Mouse (Mus musculus) brain, embryonic 18.5 days (tissue): Measurements from ENCODE around the gene Ap3b1.

Experiments
- DNase-seq: peaks from one replicate; pipeline ENCODE4 v3.0.0-alpha.2; 2012; ENCODE audit warnings: low read depth, low spot score

The Ap3b1 gene

DNA sequence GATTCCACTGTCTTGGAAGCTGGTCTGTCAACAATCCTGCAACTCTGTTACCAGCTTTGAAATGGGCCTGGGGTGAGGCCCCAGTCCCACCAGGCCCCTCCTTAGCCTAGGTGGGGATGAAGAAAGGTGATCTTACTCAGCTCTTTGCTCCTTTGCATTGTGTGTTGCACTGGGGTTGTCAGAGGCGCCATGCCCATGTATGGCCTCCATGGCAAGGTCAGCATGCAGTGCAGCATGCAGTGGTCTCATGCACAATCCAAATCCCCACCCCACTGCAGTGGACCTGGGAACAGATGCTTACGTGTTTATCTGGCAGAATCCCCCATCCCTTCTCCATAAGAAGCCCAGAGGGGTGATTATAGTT lies 218.4 kb downstream of the Ap3b1 start:
- no peak for DNase-seq

DNA sequence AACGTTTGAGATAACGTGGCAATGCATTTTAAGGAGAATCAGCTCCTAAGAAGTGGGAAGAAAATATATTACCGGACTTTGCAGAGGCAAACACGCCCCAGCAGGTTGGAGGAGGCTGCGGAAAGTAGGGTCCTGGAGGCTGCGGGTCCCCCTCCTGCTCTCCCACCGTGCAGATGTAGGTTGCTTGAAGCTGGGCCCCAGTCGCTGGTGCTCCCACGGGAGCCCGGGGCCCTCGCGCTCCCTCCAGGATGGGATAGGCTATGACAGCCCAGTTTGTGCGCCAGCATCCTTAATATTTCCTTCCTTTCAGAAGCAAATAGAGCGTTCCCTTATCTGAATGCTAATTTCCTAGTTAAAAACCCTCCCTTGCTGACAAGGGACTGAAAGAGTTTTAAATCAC lies 236.5 kb downstream of the Ap3b1 start:
- DNase-seq, result no peak

DNA sequence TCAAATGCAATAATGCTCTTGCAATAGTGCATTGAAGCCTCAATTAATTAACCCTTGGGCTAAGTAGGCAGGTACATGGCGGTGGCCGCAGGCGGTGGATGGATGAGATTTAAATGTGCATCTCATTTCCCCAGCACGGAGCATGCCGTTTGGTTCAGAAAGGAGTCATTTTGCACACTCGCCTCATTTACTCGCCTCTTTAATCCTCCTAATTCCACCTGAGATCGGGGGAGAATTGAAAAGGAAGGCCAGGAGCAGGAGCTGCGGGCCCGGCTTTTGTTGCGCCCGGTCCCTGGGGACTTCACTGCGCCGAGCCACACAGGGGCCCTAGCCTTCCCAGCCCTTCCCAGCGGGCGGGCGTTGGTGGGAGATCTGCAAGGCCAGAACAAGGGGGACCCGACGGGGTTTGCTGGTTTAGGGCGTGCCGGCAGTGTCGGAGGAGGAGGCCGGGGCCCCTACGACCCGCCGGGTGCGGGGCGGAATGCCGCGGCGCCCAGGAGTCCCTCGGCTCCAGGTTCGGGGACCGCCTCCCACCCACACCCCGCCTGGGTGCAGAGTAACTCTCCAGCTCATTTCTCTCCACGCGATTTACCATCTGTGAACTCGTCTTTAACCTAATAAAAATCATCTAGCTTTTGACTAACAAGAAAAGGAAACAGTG lies 237.1 kb downstream of the Ap3b1 start:
- DNase-seq, result no peak

DNA sequence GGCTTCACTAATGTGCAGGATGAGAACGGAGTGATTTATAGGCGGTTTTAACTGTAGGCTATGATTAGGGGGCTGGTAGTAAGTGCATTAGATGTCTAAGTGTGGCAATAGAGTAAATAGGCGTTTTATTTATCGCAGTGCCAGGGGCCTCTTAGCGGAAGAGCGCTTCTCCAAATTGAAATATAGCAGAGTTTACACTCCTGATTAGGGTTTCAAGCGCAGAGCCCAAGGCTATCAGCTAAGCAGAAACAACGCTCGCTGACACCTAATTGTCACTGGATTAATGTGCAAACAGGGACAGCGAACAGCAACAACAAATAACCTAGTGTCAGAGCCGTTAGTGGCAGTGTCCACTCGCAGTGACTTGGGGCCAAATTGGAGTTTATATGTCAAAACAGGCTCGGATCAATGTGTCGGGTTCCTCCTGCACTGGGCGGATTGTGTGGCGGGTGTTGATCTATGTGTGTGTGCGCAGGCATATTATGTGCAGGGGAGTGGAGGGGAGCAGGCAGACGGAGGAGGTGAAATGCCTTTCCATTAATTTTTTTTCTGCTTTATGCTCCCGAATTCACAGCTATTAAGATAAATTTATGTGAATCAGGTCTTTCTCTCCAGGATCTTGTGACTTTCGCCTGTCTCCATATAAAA lies 237.8 kb downstream of the Ap3b1 start:
- DNase-seq, result no peak

DNA sequence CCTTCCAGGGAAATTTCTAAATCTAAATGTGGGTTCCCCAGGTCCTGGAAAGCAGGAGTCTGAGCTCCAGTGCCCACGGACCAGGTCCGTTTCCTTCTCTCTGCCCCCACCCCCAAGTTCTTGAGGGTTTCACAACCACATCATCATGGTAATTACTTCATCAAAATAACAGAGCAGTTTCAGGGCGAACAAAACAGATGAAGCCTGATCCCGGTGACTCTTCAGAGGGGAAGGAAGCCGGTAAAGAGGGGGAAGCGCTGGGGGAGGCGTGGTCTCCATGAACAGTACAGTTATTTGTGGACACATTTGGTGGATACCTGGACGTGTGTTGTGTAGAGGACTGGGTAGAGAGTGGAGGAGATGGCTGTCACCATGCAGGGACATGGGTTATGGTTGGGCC lies 241.0 kb downstream of the Ap3b1 start:
- no peak for DNase-seq

DNA sequence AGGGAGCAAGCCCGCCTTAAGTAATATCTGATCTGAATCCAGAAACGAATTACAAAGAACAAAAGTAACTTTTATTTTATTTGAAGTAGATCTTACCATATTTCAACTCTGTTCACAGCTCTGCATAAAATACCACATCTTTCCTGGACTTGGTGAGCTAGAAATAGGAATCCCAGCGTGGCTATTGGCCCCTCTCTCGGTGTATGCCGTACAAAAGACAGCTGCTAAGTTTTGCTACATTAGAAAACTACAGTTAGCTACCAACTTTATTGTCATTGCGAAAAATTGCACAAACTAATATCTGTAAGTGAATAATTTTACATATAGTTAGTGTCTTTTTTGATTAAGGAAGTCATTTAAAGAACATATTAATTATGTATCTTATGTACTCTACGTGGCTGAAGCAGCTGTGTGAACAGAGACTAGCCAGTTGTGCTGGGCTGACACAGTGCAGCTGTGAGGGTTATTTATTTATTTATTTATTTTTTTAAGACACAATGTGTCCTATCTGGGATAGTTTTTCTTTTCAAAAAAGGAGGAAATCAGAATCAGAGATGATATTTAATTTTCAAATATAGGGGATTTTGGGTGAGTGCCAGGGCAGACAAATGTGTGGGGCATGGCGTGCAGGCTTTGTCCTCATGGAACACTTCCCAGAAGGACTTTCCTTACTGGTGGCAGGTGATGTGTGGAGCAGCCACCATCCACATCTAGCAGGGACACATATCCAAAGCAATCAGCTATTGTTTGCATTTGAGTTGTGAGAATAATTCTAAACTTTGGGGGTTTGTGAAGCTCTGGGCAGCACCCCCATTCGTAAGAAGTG lies 248.5 kb downstream of the Ap3b1 start:
- no peak for DNase-seq

DNA sequence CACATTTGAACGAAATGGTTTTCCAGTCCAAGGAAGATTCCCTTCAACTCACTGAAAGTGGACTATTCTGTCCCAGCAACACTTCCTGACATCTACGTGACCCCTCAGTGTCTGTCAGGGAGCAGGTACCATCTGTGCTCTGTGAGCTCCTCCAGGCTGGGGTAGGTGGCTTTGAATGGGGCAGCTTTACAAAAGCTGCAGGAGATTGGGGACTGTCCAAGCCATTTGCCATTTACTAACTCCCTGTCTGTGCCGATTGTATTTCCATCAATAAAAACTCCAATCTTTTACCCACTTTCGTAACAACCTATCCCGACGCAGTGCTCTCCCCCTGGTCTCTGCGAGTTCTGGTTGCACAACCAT lies 249.1 kb downstream of the Ap3b1 start:
- no peak for DNase-seq

DNA sequence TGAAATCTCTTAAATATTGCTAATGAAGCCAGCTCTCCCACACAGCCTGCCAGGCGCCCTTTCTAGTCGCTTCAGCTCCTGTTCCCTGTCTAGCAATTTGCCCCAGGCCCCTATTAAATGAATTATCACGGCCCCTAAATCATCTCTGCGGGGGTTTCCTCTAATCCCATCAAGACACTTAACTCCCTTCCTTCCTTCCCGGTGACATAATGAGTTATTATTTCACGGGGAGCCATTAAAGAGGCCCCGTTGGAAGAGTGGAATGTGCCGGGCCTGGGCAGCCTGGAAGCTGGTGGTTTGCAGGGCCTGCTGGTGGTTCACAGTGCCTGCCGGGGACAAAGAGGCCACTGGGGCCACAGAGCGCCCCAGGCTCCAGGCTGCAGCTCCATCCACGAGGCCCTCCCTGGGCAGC lies 249.7 kb downstream of the Ap3b1 start:
- DNase-seq, result no peak

DNA sequence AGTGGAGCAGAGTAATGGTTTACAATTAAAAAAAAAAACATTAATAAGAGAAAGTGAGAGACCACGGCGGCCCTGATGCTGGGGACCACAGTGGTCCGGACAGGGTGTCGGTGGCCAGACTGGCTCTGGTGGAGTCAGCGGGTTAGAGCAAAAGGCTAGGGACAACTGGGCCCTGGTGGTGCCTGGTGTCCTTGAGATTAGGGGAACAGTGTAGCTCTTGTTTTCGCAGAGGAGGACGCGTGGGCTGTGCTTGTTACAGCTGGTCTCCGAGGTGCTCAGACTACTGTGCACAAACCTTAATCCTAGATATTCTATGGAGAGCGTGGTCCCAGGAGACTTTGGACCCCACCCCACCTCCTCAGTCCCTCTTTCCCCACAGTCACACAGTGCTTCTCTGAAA lies 250.2 kb downstream of the Ap3b1 start:
- no peak for DNase-seq
